Mouse (Mus musculus): Measurements from ENCODE around the gene Zmat3. TPM values are rescaled to one million over a fixed set of nuclear protein-coding genes. Genes with fewer than 3 reads are reported as not detected.

Gene Zmat3
- polyA plus RNA-seq, 1 experiment from 2014 or later, result 10.7 TPM

GRCm38 (mm10) chr3:32392841-32393240, 27.0 kb upstream of the Zmat3 start:
- 84% methylated on average over 4 of the region's 4 CpGs for WGBS
- no peaks in the 10 kb centered on the region for H3K36me3 ChIP-seq (ENCODE audit: control insufficient read depth, insufficient read depth, low read length)
- no peak for ATAC-seq (ENCODE audit: low FRiP score)

DNA sequence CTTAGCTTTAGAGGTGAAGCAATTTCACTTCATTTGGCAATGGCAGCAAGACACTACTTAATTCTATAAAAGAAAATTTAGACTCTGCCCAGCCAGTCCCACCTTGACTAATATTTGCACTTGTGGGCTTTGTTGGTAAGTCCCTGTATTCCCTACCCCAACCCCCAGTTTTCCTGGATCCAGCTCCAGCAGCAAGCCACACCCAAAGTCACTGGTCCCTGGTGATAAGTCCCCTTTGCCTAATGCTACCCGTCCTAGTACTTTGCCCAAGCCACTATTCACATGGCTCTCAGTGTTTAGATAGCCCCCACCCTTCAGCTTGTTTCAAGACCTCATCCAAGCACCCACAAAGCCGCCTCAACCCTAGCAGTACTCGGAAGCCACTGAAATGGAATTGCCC, 15.7 kb upstream of the Zmat3 start:
- no peak overlapping the region for H3K4me3 ChIP-seq (ENCODE audit: low read depth, low read length)
- no peak overlapping the region for H3K4me2 ChIP-seq
- no peaks in the 10 kb centered on the region for H3K27me3 ChIP-seq (ENCODE audit: control insufficient read depth, insufficient read depth, low read length)
- H3K4me1 ChIP-seq (ENCODE audit: control insufficient read depth, insufficient read depth, low read length), result no peaks in the 10 kb centered on the region
- WGBS, result 73% methylated on average over 3 of the region's 3 CpGs
- no peaks in the 10 kb centered on the region for H3K36me3 ChIP-seq (ENCODE audit: control insufficient read depth, insufficient read depth, low read length)
- DNase-seq (ENCODE audit: low spot score, missing footprints) (peak; percentile 4), ATAC-seq (ENCODE audit: low FRiP score) (no peak)
- H3K9me3 ChIP-seq (ENCODE audit: control insufficient read depth, low read length), result no peaks in the 10 kb centered on the region
- no peak overlapping the region for H3K9ac ChIP-seq (ENCODE audit: low read length)
- no peak overlapping the region for H3K27ac ChIP-seq (ENCODE audit: low read depth, low read length)

More at GRCm38 (mm10) chr3:32392841-32393240, 27.0 kb upstream of the Zmat3 start:
- H3K4me1 ChIP-seq (ENCODE audit: control insufficient read depth, insufficient read depth, low read length), result no peaks in the 10 kb centered on the region
- H3K4me2 ChIP-seq, result no peak overlapping the region
- H3K27ac ChIP-seq (ENCODE audit: low read depth, low read length), result no peak overlapping the region
- no peaks in the 10 kb centered on the region for H3K27me3 ChIP-seq (ENCODE audit: control insufficient read depth, insufficient read depth, low read length)
- peak; percentile 75 for DNase-seq (ENCODE audit: low spot score, missing footprints)
- H3K4me3 ChIP-seq (ENCODE audit: low read depth, low read length), result no peak overlapping the region
- no peaks in the 10 kb centered on the region for H3K9me3 ChIP-seq (ENCODE audit: control insufficient read depth, low read length)
- H3K9ac ChIP-seq (ENCODE audit: low read length), result no peak overlapping the region

GRCm38 (mm10) chr3:32379891-32380290, 14.1 kb upstream of the Zmat3 start:
- Histone ChIP-seq H3K36me3 (ENCODE audit: control insufficient read depth, insufficient read depth, low read length) (no peaks in the 10 kb centered on the region), H3K4me2 (no peak overlapping the region), H3K4me3 (ENCODE audit: low read depth, low read length) (no peak overlapping the region), H3K9ac (ENCODE audit: low read length) (no peak overlapping the region), H3K9me3 (ENCODE audit: control insufficient read depth, low read length) (no peaks in the 10 kb centered on the region), H3K27me3 (ENCODE audit: control insufficient read depth, insufficient read depth, low read length) (no peaks in the 10 kb centered on the region), H3K4me1 (ENCODE audit: control insufficient read depth, insufficient read depth, low read length) (no peaks in the 10 kb centered on the region), H3K27ac (ENCODE audit: low read depth, low read length) (no peak overlapping the region)
- DNase-seq (ENCODE audit: low spot score, missing footprints) (peak; percentile 69), ATAC-seq (ENCODE audit: low FRiP score) (no peak)
- WGBS, result 35% methylated on average over 2 of the region's 2 CpGs

- H3K27me3 ChIP-seq (ENCODE audit: control insufficient read depth, insufficient read depth, low read length), result no peaks in the 10 kb centered on the region
- DNase-seq (ENCODE audit: low spot score, missing footprints) (peak; percentile 59), ATAC-seq (ENCODE audit: low FRiP score) (no peak)
- H3K4me1 ChIP-seq (ENCODE audit: control insufficient read depth, insufficient read depth, low read length), result no peaks in the 10 kb centered on the region
- no peak overlapping the region for H3K4me3 ChIP-seq (ENCODE audit: low read depth, low read length)
- H3K9me3 ChIP-seq (ENCODE audit: control insufficient read depth, low read length), result no peaks in the 10 kb centered on the region
- H3K36me3 ChIP-seq (ENCODE audit: control insufficient read depth, insufficient read depth, low read length), result no peaks in the 10 kb centered on the region
- no peak overlapping the region for H3K4me2 ChIP-seq
- WGBS, result 89% methylated on average over 6 of the region's 6 CpGs
- H3K27ac ChIP-seq (ENCODE audit: low read depth, low read length), result no peak overlapping the region
- H3K9ac ChIP-seq (ENCODE audit: low read length), result no peak overlapping the region
Measured at GRCm38 (mm10) chr3:32373236-32373635, 7.4 kb upstream of the Zmat3 start.

DNA sequence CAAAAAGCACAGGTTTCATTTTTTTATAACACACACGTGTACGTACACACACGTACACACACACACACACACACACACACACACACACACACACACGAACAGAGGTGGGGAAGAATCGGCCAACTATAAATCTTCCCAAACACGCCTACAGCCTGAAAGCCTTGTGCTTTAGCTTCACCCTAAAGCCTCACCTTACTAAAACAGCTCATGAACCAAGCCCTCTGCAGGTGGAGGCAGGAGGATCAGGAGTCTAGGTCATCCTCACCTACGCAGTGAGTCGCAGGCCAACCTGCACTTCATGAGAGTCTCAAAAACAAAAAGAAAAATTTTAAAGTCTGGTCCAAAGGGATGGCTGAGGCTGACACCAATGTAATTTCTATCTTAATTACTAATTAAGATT, 6.7 kb upstream of the Zmat3 start:
- DNase-seq (ENCODE audit: low spot score, missing footprints), result no peak
- Histone ChIP-seq H3K9ac (ENCODE audit: low read length) (no peak overlapping the region), H3K9me3 (ENCODE audit: control insufficient read depth, low read length) (no peaks in the 10 kb centered on the region), H3K4me2 (no peak overlapping the region), H3K36me3 (ENCODE audit: control insufficient read depth, insufficient read depth, low read length) (no peaks in the 10 kb centered on the region), H3K4me3 (ENCODE audit: low read depth, low read length) (no peak overlapping the region), H3K27me3 (ENCODE audit: control insufficient read depth, insufficient read depth, low read length) (no peaks in the 10 kb centered on the region), H3K4me1 (ENCODE audit: control insufficient read depth, insufficient read depth, low read length) (no peaks in the 10 kb centered on the region), H3K27ac (ENCODE audit: low read depth, low read length) (no peak overlapping the region)
- 87% methylated on average over 8 of the region's 8 CpGs for WGBS
- ATAC-seq (ENCODE audit: low FRiP score), result no peak

GRCm38 (mm10) chr3:32371957-32372356, 6.1 kb upstream of the Zmat3 start:
- no peak for ATAC-seq (ENCODE audit: low FRiP score)
- no peak overlapping the region for H3K27ac ChIP-seq (ENCODE audit: low read depth, low read length)
- WGBS, result 77% methylated on average over 7 of the region's 7 CpGs

DNA sequence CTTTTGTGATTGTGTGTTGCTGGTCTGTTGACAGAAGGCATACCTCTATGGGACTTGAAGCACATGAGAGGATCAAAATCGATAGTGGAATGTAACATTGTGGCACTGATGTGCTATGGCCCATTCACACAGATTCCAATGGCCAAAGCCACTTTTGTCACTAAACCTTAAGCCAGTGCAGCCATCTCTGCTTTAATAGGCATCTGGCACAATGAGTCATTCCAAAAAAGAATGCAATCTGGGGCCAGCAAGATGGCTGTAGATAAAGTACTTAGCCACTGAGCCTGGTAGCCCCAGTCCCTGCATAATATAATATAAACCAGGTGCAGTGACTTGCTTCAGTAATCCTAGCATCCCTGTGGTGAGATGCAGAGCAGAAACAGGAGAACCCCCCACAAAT, 1.7 kb upstream of the Zmat3 start:
- Histone ChIP-seq H3K27me3 (ENCODE audit: control insufficient read depth, insufficient read depth, low read length) (no peaks in the 10 kb centered on the region; the same call in 1 of the 2 replicates), H3K27ac (ENCODE audit: low read depth, low read length) (no peak overlapping the region), H3K4me2 (no peak overlapping the region), H3K9me3 (ENCODE audit: control insufficient read depth, low read length) (no peaks in the 10 kb centered on the region), H3K4me3 (ENCODE audit: low read depth, low read length) (no peak overlapping the region), H3K9ac (ENCODE audit: low read length) (no peak overlapping the region), H3K4me1 (ENCODE audit: control insufficient read depth, insufficient read depth, low read length) (peaks cover 4% of the 10 kb centered on the region), H3K36me3 (ENCODE audit: control insufficient read depth, insufficient read depth, low read length) (no peaks in the 10 kb centered on the region)
- ATAC-seq (ENCODE audit: low FRiP score) (no peak), DNase-seq (ENCODE audit: low spot score, missing footprints) (no peak)
- 89% methylated on average over 1 of the region's 1 CpGs for WGBS

More at GRCm38 (mm10) chr3:32371957-32372356, 6.1 kb upstream of the Zmat3 start:
- H3K9ac ChIP-seq (ENCODE audit: low read length), result no peak overlapping the region
- no peak overlapping the region for H3K4me2 ChIP-seq
- H3K27me3 ChIP-seq (ENCODE audit: control insufficient read depth, insufficient read depth, low read length), result no peaks in the 10 kb centered on the region
- no peak for DNase-seq (ENCODE audit: low spot score, missing footprints)
- no peak overlapping the region for H3K4me3 ChIP-seq (ENCODE audit: low read depth, low read length)
- no peaks in the 10 kb centered on the region for H3K9me3 ChIP-seq (ENCODE audit: control insufficient read depth, low read length)
- H3K36me3 ChIP-seq (ENCODE audit: control insufficient read depth, insufficient read depth, low read length), result no peaks in the 10 kb centered on the region
- no peaks in the 10 kb centered on the region for H3K4me1 ChIP-seq (ENCODE audit: control insufficient read depth, insufficient read depth, low read length)

DNA sequence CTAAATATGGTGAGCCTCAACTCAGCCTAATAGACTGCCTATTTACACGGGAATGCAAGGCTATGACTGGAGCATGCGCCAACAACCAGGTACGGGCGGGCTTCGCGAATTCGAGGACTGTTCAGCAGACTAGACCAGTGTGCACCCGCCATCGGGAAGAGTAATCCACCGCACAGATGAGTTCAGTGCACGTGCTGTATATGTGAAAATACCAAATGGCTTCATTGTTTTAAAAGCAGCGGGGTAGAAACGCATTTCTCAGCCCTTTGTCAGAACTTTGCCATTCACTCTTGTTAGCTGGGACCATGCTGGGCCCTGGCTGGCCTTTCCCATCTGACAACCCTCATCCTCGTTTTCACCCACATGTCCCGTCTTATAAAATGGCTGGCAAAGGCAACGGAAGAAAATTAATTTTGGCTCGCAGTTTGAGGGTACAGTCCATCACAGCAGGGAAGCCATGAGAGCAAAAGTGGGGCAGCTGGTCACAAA, 476 bp upstream of the Zmat3 start:
- no peaks in the 10 kb centered on the region; the same call in 1 of the 2 replicates for H3K27me3 ChIP-seq (ENCODE audit: control insufficient read depth, insufficient read depth, low read length)
- peak overlapping the region; percentile 85 for H3K4me3 ChIP-seq (ENCODE audit: low read depth, low read length)
- ATAC-seq (ENCODE audit: low FRiP score) (peak; percentile 54), DNase-seq (ENCODE audit: low spot score, missing footprints) (no peak)
- H3K4me2 ChIP-seq, result peak overlapping the region; percentile 76
- no peak overlapping the region for H3K27ac ChIP-seq (ENCODE audit: low read depth, low read length)
- no peaks in the 10 kb centered on the region for H3K36me3 ChIP-seq (ENCODE audit: control insufficient read depth, insufficient read depth, low read length)
- no peak overlapping the region; the same call in 1 of the 2 replicates for H3K9ac ChIP-seq (ENCODE audit: low read length)
- WGBS, result 64% methylated on average over 17 of the region's 17 CpGs
- H3K9me3 ChIP-seq (ENCODE audit: control insufficient read depth, low read length), result no peaks in the 10 kb centered on the region
- peaks cover 4% of the 10 kb centered on the region for H3K4me1 ChIP-seq (ENCODE audit: control insufficient read depth, insufficient read depth, low read length)

DNA sequence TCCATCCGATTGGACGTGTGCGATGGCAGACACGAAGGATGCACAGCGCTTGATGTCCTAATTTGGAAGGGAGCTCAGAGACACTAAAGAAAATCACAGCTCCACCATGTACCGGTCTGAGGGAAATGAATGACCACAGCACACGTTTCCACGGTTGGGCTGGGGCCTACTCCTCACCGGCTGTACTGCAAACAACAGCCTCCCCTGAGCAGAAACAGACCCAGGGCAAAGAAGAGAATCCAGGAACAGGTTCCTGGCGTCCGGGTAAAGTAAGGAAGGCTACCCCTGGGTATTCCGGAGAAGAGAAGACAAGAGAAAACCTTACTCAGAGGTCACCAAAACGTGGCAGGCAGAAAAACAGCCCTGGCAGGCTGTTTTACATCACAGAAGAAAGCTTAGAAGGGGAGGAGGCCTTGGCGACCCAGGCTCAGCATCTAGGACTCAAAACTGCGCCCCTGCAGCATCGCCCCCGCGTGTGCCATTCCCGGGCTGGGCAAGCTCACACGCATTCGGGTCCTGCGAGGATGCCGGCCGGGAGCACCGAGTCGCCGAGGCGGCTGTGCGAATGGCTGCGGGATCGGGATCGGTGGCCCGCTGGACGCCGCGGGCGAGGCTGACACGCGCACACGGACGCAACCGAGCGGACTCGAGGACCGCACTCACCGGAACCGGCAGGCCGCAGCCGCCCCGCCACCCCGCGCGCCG, 821 bp downstream of the Zmat3 start:
- peak overlapping the region; percentile 38 for H3K27ac ChIP-seq (ENCODE audit: low read depth, low read length)
- peak; percentile 75 for ATAC-seq (ENCODE audit: low FRiP score)
- DNase-seq (ENCODE audit: low spot score, missing footprints), result peak; percentile 97

More for the DNA sequence above, 821 bp downstream of the Zmat3 start:
- under 1% methylated on average over 48 of the region's 54 CpGs for WGBS
- Histone ChIP-seq H3K9me3 (ENCODE audit: control insufficient read depth, low read length) (no peaks in the 10 kb centered on the region), H3K4me2 (peak overlapping the region; percentile 76), H3K4me1 (ENCODE audit: control insufficient read depth, insufficient read depth, low read length) (peaks cover 4% of the 10 kb centered on the region), H3K36me3 (ENCODE audit: control insufficient read depth, insufficient read depth, low read length) (no peaks in the 10 kb centered on the region), H3K27me3 (ENCODE audit: control insufficient read depth, insufficient read depth, low read length) (no peaks in the 10 kb centered on the region; the same call in 1 of the 2 replicates), H3K9ac (ENCODE audit: low read length) (peak overlapping the region; percentile 91), H3K4me3 (ENCODE audit: low read depth, low read length) (peak overlapping the region; percentile 85)

Measured in midbrain, embryonic 11.5 days (tissue).